Mouse (Mus musculus) spleen, adult 2 months (tissue): ENCODE measurements around the gene Fgfbp3.

ENCODE experiments used
- CTCF ChIP-seq: fragments of 200-500 bp; IDR thresholded peaks from 2 replicates; pipeline ENCODE4 v1.5.1; 2011; ENCODE audit warnings: mild to moderate bottlenecking, inconsistent platforms; ENCODE audit not compliant: insufficient read depth, insufficient read length, insufficient replicate concordance; ENCODE audit errors: extremely low read depth
- POLR2A ChIP-seq: fragments of 200-500 bp; IDR thresholded peaks from 2 replicates; pipeline ENCODE4 v1.6.1; 2011; ENCODE audit warnings: low read depth, low read length, inconsistent platforms

DNA sequence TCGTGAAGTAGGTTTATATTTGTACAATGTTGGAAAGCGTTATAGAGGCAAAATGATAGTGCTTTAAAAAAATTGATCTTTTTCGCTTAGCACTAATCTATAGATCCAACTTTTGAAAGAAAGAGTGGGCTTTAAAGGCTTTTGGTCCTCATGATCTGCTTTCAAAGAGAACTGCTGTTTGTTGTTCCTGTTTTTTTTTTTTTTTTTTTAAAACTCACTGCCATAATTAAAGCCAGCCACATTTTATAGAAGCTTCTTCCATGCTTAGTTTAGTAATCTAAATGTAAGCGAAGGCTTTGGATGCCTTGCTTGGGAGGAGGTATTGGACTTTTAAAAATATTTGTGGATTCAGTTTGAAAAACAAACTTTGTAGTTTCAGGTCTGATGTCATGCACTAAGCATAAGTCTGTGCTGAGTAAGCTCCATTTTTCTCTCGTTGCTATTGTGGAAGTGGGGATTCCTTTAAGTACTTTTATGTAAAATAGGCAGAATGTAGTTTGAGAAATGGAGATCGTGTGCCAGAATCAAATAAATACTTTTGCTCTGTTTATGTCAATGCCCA is 8.5 kb upstream of the Fgfbp3 start:
- TF ChIP-seq CTCF (no peak), POLR2A (no peak)
